Mouse (Mus musculus): ENCODE results near the gene Cdh19.

DNA sequence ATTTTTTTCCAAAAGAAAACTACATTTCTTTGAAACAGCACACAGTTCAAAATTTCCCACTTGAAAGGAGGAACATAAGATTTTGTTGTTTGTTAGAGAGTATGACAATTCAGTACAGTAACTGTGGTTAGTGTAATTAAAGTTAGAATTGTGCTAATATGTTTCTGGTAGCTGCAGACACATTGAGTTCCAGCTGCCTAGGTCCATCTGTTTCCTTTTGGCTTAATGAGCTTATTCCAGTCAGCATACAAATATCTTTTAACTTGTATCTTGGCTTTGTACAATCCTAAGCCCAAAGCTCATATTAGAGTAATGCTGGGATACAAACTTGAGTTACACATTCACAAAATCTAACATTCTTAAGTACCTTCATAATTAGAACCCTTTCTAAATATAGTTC, 40.3 kb upstream of the Cdh19 start:
- TF ChIP-seq CTCF (IDR thresholded peaks at IDR 0.05; ENCODE audit: extremely low read depth, insufficient read depth, insufficient read length, insufficient replicate concordance) (no peak), POLR2A (IDR thresholded peaks at IDR 0.05; ENCODE audit: low read depth, low read length) (no peak)
